Mouse (Mus musculus) C3H10T1/2 (cell line): ENCODE measurements around the gene Rhoj. TPM values are rescaled to one million over a fixed set of nuclear protein-coding genes. Genes with fewer than 3 reads are reported as not detected.

Experiments used
- polyA plus RNA-seq, 2 experiments: library from polyadenylated mRNA; unstranded; fragments of >200 nt; fragmentation: generic; extraction: Trizol; gene quantifications; one replicate each; pipeline ENCODE4 v1.2.1; 2012; ENCODE audit warnings: missing spikeins in 2 of 2

Gene Rhoj
- polyA plus RNA-seq, result 10 to 100 TPM in 1 of 2 experiments, 1 to 10 TPM in 1; 2.4 to 25.8 TPM

DNA sequence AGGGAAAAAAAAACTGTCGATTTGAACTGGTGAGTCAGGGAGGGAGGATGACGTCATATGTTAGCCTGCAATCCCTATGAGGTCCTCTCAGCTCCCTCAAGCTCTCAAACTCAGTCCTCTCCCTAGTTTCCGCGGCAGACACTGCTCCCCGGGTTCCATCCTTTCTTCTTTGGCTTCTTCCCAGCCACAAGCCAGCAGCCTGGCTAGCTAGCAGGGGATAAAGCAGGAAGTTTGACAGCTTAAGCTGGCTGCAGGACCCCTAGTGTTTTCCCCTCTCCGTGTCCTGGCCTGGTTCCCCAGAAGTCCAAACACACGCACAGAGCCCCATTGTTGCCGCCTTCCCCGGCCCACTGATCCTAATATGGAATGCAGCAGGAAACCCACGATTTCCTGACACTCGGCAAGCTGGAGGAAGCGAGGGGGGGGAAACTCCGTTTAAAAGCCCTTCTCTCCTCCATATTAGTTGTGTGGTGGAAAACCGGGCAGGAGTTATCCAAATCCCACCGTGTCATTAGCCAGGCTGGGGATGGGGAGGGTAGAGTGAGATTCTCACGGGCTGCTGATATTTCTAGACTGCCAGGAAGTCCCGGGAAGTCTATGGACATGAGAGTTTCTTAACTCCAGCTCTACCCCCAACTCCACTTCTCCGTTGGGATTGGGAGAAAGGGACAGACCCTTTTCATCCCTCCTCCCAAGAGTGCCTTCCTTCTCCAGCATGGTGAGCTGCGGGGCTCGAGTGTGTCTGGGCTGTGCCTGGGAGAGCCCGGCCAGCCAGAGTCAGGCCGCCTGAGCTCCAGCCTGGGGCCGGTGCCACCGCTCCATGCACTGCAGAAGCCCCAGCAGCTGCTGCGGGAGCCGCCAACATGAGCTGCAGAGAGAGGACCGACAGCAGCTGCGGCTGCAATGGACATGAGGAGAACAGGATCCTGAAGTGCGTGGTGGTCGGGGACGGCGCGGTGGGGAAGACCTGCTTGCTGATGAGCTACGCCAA lies at the start of gene Rhoj:
Gene Rhoj, plus strand, starts transcription at position 362 of the 991 bp plus-strand sequence.

DNA sequence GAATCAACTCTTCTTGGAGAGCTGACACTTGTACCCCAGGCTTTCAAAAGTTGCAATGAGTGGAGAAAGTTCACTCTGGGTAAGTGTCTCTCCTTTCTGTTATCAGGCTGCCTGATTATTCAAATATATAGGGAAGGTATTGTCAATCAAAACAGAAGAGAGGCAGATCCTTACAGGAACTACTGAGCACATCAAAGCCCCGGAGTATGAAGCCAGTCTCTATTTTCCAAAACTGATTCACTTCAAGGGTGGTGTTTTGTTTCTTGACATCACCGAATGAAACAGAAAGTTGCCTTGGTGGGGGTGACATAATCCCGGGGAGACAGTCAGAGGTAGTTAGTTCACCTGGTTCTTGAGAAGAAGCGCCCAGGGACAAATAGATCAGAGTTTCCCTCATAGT lies 108.6 kb downstream of the Rhoj start, which contains the start of gene Gphb5:
Gene Gphb5, minus strand, starts transcription at position 101 of the 400 bp plus-strand sequence.

Other genes starting within 250 kb of the Rhoj start
- under 1 TPM; under 0.01 to 0.07 TPM for gene Kcnh5, start 131.0 kb upstream of the Rhoj start, polyA plus RNA-seq
- under 1 TPM in 1 of 2 experiments, not detected in 1; 0.02 TPM for gene Gphb5, start 108.5 kb downstream of the Rhoj start, polyA plus RNA-seq